Mouse (Mus musculus) olfactory bulb, adult 2 months (tissue): ENCODE data around the gene Kcnn3.

Experiments
- CTCF ChIP-seq: fragments of 200-500 bp; IDR thresholded peaks from 2 replicates; pipeline ENCODE4 v1.5.1; 2012; ENCODE audit warnings: low read depth, mild to moderate bottlenecking, low read length, moderate library complexity; ENCODE audit not compliant: insufficient read depth
- POLR2A ChIP-seq: fragments of 200-500 bp; IDR thresholded peaks from 2 replicates; pipeline ENCODE4 v1.6.1; 2012; ENCODE audit warnings: mild to moderate bottlenecking, low read depth, low read length, moderate library complexity; ENCODE audit not compliant: insufficient read depth

DNA sequence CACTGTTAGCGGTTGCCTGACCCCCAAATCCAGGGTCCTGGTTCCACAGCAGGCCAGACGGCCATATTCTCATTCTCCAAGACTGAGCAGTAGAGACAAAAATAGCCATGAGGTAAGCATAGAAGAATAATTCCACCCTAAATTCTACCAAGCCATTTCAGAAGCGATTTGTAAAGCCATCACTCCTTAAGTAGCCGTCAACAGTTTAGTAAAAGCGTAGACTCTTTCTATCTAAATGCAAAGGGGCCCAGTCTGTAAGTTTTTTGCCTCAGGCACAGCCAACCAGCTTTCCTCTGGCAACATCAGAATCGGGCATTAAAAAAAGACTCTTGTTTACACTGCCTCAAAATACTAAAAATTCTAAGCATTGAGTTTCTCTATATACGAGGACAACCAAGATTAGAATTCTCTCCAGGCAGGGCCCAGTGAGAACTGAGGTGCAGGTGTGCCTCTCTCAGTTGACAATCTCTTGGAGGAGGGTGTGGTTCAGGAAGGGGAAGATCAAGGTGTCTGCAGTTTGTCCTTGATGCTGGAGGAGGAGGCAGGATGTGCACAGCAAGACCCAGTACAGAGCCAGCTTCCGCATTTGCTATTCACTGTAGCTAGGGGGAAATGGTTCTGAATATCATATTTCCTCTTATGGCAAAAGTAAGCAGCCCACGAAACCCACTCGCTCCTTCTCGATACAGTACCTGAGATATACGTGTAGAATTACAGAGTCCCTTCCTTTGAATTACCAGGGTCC is 152.8 kb downstream of the Kcnn3 start:
- TF ChIP-seq POLR2A (no peak), CTCF (no peak)
